Mouse (Mus musculus): Measurements from ENCODE around the gene Sh3gl3.

DNA sequence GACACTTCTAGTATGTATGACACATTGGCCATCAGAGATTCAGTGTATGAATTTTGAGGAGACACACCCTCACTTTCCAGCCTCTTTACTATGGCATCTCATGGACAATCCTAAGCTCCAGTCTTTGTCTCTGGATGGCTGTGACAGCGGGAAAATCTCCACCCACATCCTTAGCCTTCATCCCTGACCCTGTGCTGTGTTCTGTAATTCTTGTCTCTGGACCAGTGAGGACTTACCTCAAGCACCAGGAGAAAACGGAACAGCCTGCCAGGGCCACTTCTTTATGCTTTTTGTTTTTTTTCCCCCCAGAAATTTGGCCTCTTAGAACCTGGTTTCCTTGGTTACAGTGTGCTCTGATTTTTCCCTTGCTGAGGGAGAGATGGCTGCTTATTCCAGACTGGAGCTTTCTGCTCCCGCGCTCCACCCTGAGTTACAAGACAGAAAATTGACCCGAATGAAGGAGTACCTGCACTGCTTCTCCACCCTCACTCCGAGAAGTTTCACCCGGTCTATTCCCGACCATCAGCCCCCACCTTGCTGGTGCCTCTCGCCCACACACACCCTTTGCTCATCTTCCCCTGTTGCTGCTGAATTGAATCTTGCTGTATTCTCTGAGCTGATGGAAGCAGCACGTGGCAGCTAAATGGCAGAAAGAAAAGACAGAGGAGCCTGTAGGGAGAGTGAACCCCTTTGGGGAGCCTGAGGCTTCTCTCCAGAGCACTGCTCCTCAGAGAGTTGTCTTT lies 75.5 kb downstream of the Sh3gl3 start:
- TF ChIP-seq CTCF (IDR thresholded peaks at IDR 0.05): no peak
- TF ChIP-seq EP300 (IDR thresholded peaks at IDR 0.05): no peak

Measured in lung, postnatal 0 days (tissue).